Mouse (Mus musculus): Measurements from ENCODE around the gene Wap. TPM values are rescaled to one million over a fixed set of nuclear protein-coding genes. Genes with fewer than 3 reads are reported as not detected.

Wap gene
- total and polyA plus RNA-seq, 2 experiments from 2014 or later, result not detected

- WGBS, result 91% methylated on average over 9 of the region's 9 CpGs
Measured at GRCm38 (mm10) chr11:6674701-6675100, 36.3 kb upstream of the Wap start.

GRCm38 (mm10) chr11:6670826-6671225 lies 32.4 kb upstream of the Wap start:
- Histone ChIP-seq H3K27me3 (ENCODE audit: insufficient read depth, low read length) (no peaks in the 10 kb centered on the region), H3K9me3 (ENCODE audit: low read length) (no peaks in the 10 kb centered on the region), H3K4me1 (ENCODE audit: insufficient read depth, low read length) (no peaks in the 10 kb centered on the region), H3K4me3 (ENCODE audit: low read length) (no peak overlapping the region), H3K27ac (no peak overlapping the region), H3K4me2 (ENCODE audit: low read depth, low read length) (no peak overlapping the region), H3K9ac (replicated peaks; ENCODE audit: low read length) (no peak overlapping the region), H3K36me3 (ENCODE audit: insufficient read depth, low read length) (no peaks in the 10 kb centered on the region)
- TF ChIP-seq CTCF (IDR thresholded peaks at IDR 0.05; ENCODE audit: low read depth), result no peak
- DNase-seq (ENCODE audit: low spot score), result no peak
- WGBS, result 88% methylated on average over 4 of the region's 4 CpGs
- no peak for ATAC-seq

More at GRCm38 (mm10) chr11:6674701-6675100, 36.3 kb upstream of the Wap start:
- no peak overlapping the region for H3K9ac ChIP-seq (replicated peaks; ENCODE audit: low read length)
- TF ChIP-seq CTCF (IDR thresholded peaks at IDR 0.05; ENCODE audit: low read depth), result no peak
- no peak for ATAC-seq
- no peak for DNase-seq (ENCODE audit: low spot score)
- no peak overlapping the region for H3K4me3 ChIP-seq (ENCODE audit: low read length)
- H3K9me3 ChIP-seq (ENCODE audit: low read length), result no peaks in the 10 kb centered on the region
- no peaks in the 10 kb centered on the region for H3K36me3 ChIP-seq (ENCODE audit: insufficient read depth, low read length)
- H3K4me1 ChIP-seq (ENCODE audit: insufficient read depth, low read length), result no peaks in the 10 kb centered on the region
- no peak overlapping the region for H3K27ac ChIP-seq
- H3K4me2 ChIP-seq (ENCODE audit: low read depth, low read length), result no peak overlapping the region
- no peaks in the 10 kb centered on the region for H3K27me3 ChIP-seq (ENCODE audit: insufficient read depth, low read length)

- no peak overlapping the region for H3K4me3 ChIP-seq (ENCODE audit: low read length)
- H3K9ac ChIP-seq (replicated peaks; ENCODE audit: low read length), result no peak overlapping the region
- WGBS, result 62% methylated on average over 2 of the region's 2 CpGs
- no peak; the same call in 1 of the 2 replicates for TF ChIP-seq CTCF (IDR thresholded peaks at IDR 0.05; ENCODE audit: low read depth)
- ATAC-seq (no peak), DNase-seq (ENCODE audit: low spot score) (no peak)
- no peaks in the 10 kb centered on the region for H3K9me3 ChIP-seq (ENCODE audit: low read length)
- H3K27me3 ChIP-seq (ENCODE audit: insufficient read depth, low read length), result no peaks in the 10 kb centered on the region
- no peaks in the 10 kb centered on the region for H3K36me3 ChIP-seq (ENCODE audit: insufficient read depth, low read length)
- no peaks in the 10 kb centered on the region for H3K4me1 ChIP-seq (ENCODE audit: insufficient read depth, low read length)
- H3K4me2 ChIP-seq (ENCODE audit: low read depth, low read length), result no peak overlapping the region
- H3K27ac ChIP-seq, result no peak overlapping the region
Measured at GRCm38 (mm10) chr11:6670044-6670443, 31.6 kb upstream of the Wap start.

GRCm38 (mm10) chr11:6669041-6669440 lies 30.6 kb upstream of the Wap start:
- TF ChIP-seq CTCF (IDR thresholded peaks at IDR 0.05; ENCODE audit: low read depth), result no peak
- H3K27ac ChIP-seq, result no peak overlapping the region
- no peak overlapping the region for H3K4me3 ChIP-seq (ENCODE audit: low read length)
- no peak overlapping the region for H3K9ac ChIP-seq (replicated peaks; ENCODE audit: low read length)
- ATAC-seq (no peak), DNase-seq (ENCODE audit: low spot score) (no peak)
- H3K36me3 ChIP-seq (ENCODE audit: insufficient read depth, low read length), result no peaks in the 10 kb centered on the region
- H3K27me3 ChIP-seq (ENCODE audit: insufficient read depth, low read length), result no peaks in the 10 kb centered on the region
- no peaks in the 10 kb centered on the region for H3K9me3 ChIP-seq (ENCODE audit: low read length)
- no peaks in the 10 kb centered on the region for H3K4me1 ChIP-seq (ENCODE audit: insufficient read depth, low read length)
- H3K4me2 ChIP-seq (ENCODE audit: low read depth, low read length), result no peak overlapping the region
- WGBS, result 16% methylated on average over 9 of the region's 9 CpGs

GRCm38 (mm10) chr11:6666634-6667033 lies 28.2 kb upstream of the Wap start:
- no peak overlapping the region for H3K4me3 ChIP-seq (ENCODE audit: low read length)
- H3K4me2 ChIP-seq (ENCODE audit: low read depth, low read length), result no peak overlapping the region
- DNase-seq (ENCODE audit: low spot score), result no peak
- H3K36me3 ChIP-seq (ENCODE audit: insufficient read depth, low read length), result no peaks in the 10 kb centered on the region
- H3K27ac ChIP-seq, result no peak overlapping the region
- H3K9me3 ChIP-seq (ENCODE audit: low read length), result no peaks in the 10 kb centered on the region
- 82% methylated on average over 2 of the region's 2 CpGs for WGBS
- H3K4me1 ChIP-seq (ENCODE audit: insufficient read depth, low read length), result no peaks in the 10 kb centered on the region
- H3K9ac ChIP-seq (replicated peaks; ENCODE audit: low read length), result no peak overlapping the region
- no peak for ATAC-seq
- H3K27me3 ChIP-seq (ENCODE audit: insufficient read depth, low read length), result no peaks in the 10 kb centered on the region
- TF ChIP-seq CTCF (IDR thresholded peaks at IDR 0.05; ENCODE audit: low read depth), result no peak

GRCm38 (mm10) chr11:6661206-6661605 lies 22.8 kb upstream of the Wap start:
- H3K4me2 ChIP-seq (ENCODE audit: low read depth, low read length), result no peak overlapping the region

GRCm38 (mm10) chr11:6658271-6658670 lies 19.8 kb upstream of the Wap start, which contains the start of gene Ramp3:
Gene Ramp3 (plus strand): TSS chr11:6658521.
- 0% methylated on average over 18 of the region's 18 CpGs for WGBS
- H3K27me3 ChIP-seq (ENCODE audit: insufficient read depth, low read length), result no peaks in the 10 kb centered on the region
- no peaks in the 10 kb centered on the region for H3K36me3 ChIP-seq (ENCODE audit: insufficient read depth, low read length)
- DNase-seq (ENCODE audit: low spot score) (peak; percentile 85), ATAC-seq (peak; percentile 73)
- H3K9ac ChIP-seq (replicated peaks; ENCODE audit: low read length), result peak within 1 kb of the TSS; percentile 40; the same call in 1 of the 2 replicates
- no peaks in the 10 kb centered on the region for H3K9me3 ChIP-seq (ENCODE audit: low read length)
- no peak within 1 kb of the TSS for H3K27ac ChIP-seq
- peak; percentile 33; the same call in 1 of the 2 replicates for TF ChIP-seq CTCF (IDR thresholded peaks at IDR 0.05; ENCODE audit: low read depth)
- no peaks in the 10 kb centered on the region for H3K4me1 ChIP-seq (ENCODE audit: insufficient read depth, low read length)
- peak within 1 kb of the TSS; percentile 82 for H3K4me2 ChIP-seq (ENCODE audit: low read depth, low read length)
- peak within 1 kb of the TSS; percentile 42 for H3K4me3 ChIP-seq (ENCODE audit: low read length)

More at GRCm38 (mm10) chr11:6661206-6661605, 22.8 kb upstream of the Wap start:
- 50% methylated on average over 14 of the region's 14 CpGs for WGBS
- H3K27ac ChIP-seq, result no peak overlapping the region
- H3K4me3 ChIP-seq (ENCODE audit: low read length), result no peak overlapping the region
- H3K9ac ChIP-seq (replicated peaks; ENCODE audit: low read length), result peak overlapping the region; percentile 3; the same call in 1 of the 2 replicates
- ATAC-seq (no peak), DNase-seq (ENCODE audit: low spot score) (no peak)
- no peak for TF ChIP-seq CTCF (IDR thresholded peaks at IDR 0.05; ENCODE audit: low read depth)
- H3K4me1 ChIP-seq (ENCODE audit: insufficient read depth, low read length), result no peaks in the 10 kb centered on the region
- H3K36me3 ChIP-seq (ENCODE audit: insufficient read depth, low read length), result no peaks in the 10 kb centered on the region
- H3K9me3 ChIP-seq (ENCODE audit: low read length), result no peaks in the 10 kb centered on the region
- no peaks in the 10 kb centered on the region for H3K27me3 ChIP-seq (ENCODE audit: insufficient read depth, low read length)

Data from hindbrain, postnatal 0 days (tissue).